Mouse (Mus musculus) liver, adult 2 months (tissue): Measurements from ENCODE around the gene Rbms1.

Source experiments
- CTCF ChIP-seq: fragments of 200-500 bp; IDR thresholded peaks from 2 replicates; pipeline ENCODE4 v1.5.1; 2011; ENCODE audit warnings: low read depth, low read length, control low read depth
- POLR2A ChIP-seq: fragments of 200-500 bp; IDR thresholded peaks from 2 replicates; pipeline ENCODE4 v1.6.1; 2011; ENCODE audit warnings: low read length, control low read depth; ENCODE audit not compliant: insufficient read depth; ENCODE audit errors: extremely low read depth

DNA sequence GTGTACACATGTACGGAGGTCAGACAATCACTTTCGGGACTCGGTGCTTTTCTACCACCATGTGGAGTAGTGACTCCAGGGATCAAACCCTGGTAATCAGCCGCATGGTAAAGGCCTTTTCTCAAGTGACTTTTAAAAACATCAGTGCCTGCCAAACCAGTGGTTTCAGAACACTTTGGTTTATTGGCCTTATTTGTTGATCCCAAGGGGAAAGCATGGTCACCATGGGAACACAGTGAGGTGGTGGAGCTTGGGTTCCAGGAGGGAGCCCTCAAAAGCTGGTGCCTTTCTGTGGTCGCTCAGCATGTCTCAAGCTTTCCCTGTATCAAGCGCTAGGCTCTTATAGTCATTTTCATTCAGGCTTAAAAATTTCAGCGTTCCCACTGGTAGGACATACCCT, 126.8 kb downstream of the Rbms1 start:
- TF ChIP-seq CTCF (no peak), POLR2A (no peak)
